Mouse (Mus musculus) CH12.LX (cell line): ENCODE measurements at regions not wholly inside any gene's neighbourhood (a gene's known extent, or its start where the extent isn't known, plus 50 kb on each side); places are given as distances from the start of the nearest gene placed in this dataset.

ENCODE experiments used
- DNase-seq: peaks from one replicate; pipeline ENCODE4 v3.0.0-alpha.2; 2013; ENCODE audit errors: extremely low read depth
- H3K27ac ChIP-seq: 2 replicates; pipeline ENCODE4 v1.5.1; 2012; ENCODE audit warnings: low read depth, mild to moderate bottlenecking, control low read depth, moderate library complexity; ENCODE audit not compliant: insufficient read depth
- H3K27me3 ChIP-seq: replicated peaks from 2 replicates; pipeline ENCODE3; 2012; ENCODE audit warnings: inconsistent platforms
- H3K36me3 ChIP-seq, 2 experiments: replicated peaks in 1 of 2; 2 replicates each; pipeline versions ENCODE3 to v1.6.1; 2012; ENCODE audit warnings: inconsistent platforms in 1 of 2, low read length in 1 of 2, mild to moderate bottlenecking in 1 of 2, mixed read lengths in 1 of 2, moderate library complexity in 1 of 2; ENCODE audit not compliant: control insufficient read depth in 1 of 2, insufficient read depth in 1 of 2
- H3K4me1 ChIP-seq, 2 experiments: 2 replicates each; pipeline ENCODE4 v1.6.1; 2012; ENCODE audit warnings: inconsistent platforms in 1 of 2, moderate library complexity in 1 of 2; ENCODE audit not compliant: insufficient read depth in 2 of 2, control insufficient read depth in 1 of 2
- H3K4me2 ChIP-seq: 2 replicates; pipeline ENCODE4 v1.6.1; 2012; ENCODE audit warnings: low read depth, mild to moderate bottlenecking, control low read depth; ENCODE audit not compliant: poor library complexity, insufficient read depth, severe bottlenecking
- H3K4me3 ChIP-seq, 3 experiments: fragments of 150-350 bp in 1 of 3; sonication (generic) in 1 of 3; replicated peaks in 1 of 3; 2 replicates each; pipeline versions ENCODE3 to v1.5.1; 2011 to 2012; ENCODE audit warnings: low read depth in 2 of 3, low read length in 2 of 3, mild to moderate bottlenecking in 2 of 3, moderate library complexity in 2 of 3, control low read depth in 1 of 3, improper control_type of control experiment in 1 of 3, inconsistent platforms in 1 of 3, mixed read lengths in 1 of 3; ENCODE audit not compliant: poor library complexity in 1 of 3
- H3K79me2 ChIP-seq: replicated peaks from 2 replicates; pipeline ENCODE4 v1.6.1; 2012; ENCODE audit warnings: mild to moderate bottlenecking, moderate library complexity; ENCODE audit not compliant: control insufficient read depth, poor library complexity, insufficient read depth, severe bottlenecking; ENCODE audit errors: extremely low read depth
- H3K9ac ChIP-seq: 2 replicates; pipeline ENCODE4 v1.6.1; 2012; ENCODE audit warnings: low read depth, mild to moderate bottlenecking, control low read depth, moderate library complexity; ENCODE audit not compliant: insufficient read depth
- H3K9me3 ChIP-seq: replicated peaks from 2 replicates; pipeline ENCODE3; 2012; ENCODE audit warnings: low read length, inconsistent platforms, mixed read lengths
- CHD1 ChIP-seq: IDR thresholded peaks from 2 replicates; pipeline ENCODE4 v1.6.1; 2012; ENCODE audit warnings: low read depth, low read length, improper control_type of control experiment, inconsistent platforms
- CTCF ChIP-seq, 2 experiments: IDR thresholded peaks in 1 of 2; conservative IDR thresholded peaks in 1 of 2; 2 replicates each; pipeline ENCODE4 v1.5.1; 2011 to 2012; ENCODE audit warnings: low read depth in 2 of 2, low read length in 2 of 2, improper control_type of control experiment in 1 of 2, inconsistent platforms in 1 of 2, mild to moderate bottlenecking in 1 of 2, moderate library complexity in 1 of 2
- ETS1 ChIP-seq: conservative IDR thresholded peaks from 2 replicates; pipeline ENCODE4 v1.6.1; 2012; ENCODE audit warnings: low read depth, mild to moderate bottlenecking, inconsistent platforms, low read length, improper control_type of control experiment, moderate library complexity
- GABPA ChIP-seq: IDR thresholded peaks from 2 replicates; pipeline ENCODE4 v1.6.1; 2012; ENCODE audit warnings: low read depth, low read length, improper control_type of control experiment, inconsistent platforms; ENCODE audit not compliant: insufficient replicate concordance
- HCFC1 ChIP-seq: IDR thresholded peaks from 2 replicates; pipeline ENCODE4 v1.6.1; 2012; ENCODE audit warnings: low read depth, mild to moderate bottlenecking, inconsistent platforms, low read length, improper control_type of control experiment
- IRF4 ChIP-seq: IDR thresholded peaks from 2 replicates; pipeline ENCODE4 v1.6.1; 2014; ENCODE audit warnings: low read depth, mild to moderate bottlenecking, inconsistent platforms, low read length, improper control_type of control experiment
- KAT2A ChIP-seq: IDR thresholded peaks from 2 replicates; pipeline ENCODE4 v1.6.1; 2012; ENCODE audit warnings: low read length, improper control_type of control experiment, inconsistent platforms; ENCODE audit not compliant: insufficient replicate concordance
- MAFK ChIP-seq: IDR thresholded peaks from 2 replicates; pipeline ENCODE4 v1.6.1; 2011; ENCODE audit warnings: low read length, improper control_type of control experiment; ENCODE audit not compliant: insufficient replicate concordance
- MEF2A ChIP-seq: IDR thresholded peaks from 2 replicates; pipeline ENCODE4 v1.6.1; 2014; ENCODE audit warnings: low read depth, mild to moderate bottlenecking, inconsistent platforms, low read length, improper control_type of control experiment, borderline replicate concordance
- NRF1 ChIP-seq: IDR thresholded peaks from 2 replicates; pipeline ENCODE4 v1.6.1; 2014; ENCODE audit warnings: low read depth, mild to moderate bottlenecking, inconsistent platforms, low read length, improper control_type of control experiment, moderate library complexity
- PAX5 ChIP-seq: IDR thresholded peaks from 2 replicates; pipeline ENCODE4 v1.6.1; 2012; ENCODE audit warnings: low read length, inconsistent platforms, mixed read lengths
- POLR2A ChIP-seq: IDR thresholded peaks from 2 replicates; pipeline ENCODE4 v1.6.1; 2011; ENCODE audit warnings: low read depth, mild to moderate bottlenecking, improper control_type of control experiment, low read length
- RAD21 ChIP-seq: IDR thresholded peaks from 2 replicates; pipeline ENCODE4 v1.6.1; 2011; ENCODE audit warnings: low read depth, mild to moderate bottlenecking, low read length, improper control_type of control experiment, moderate library complexity
- SIN3A ChIP-seq: IDR thresholded peaks from 2 replicates; pipeline ENCODE4 v1.6.1; 2012; ENCODE audit warnings: low read length, improper control_type of control experiment, inconsistent platforms
- TBP ChIP-seq: conservative IDR thresholded peaks from 2 replicates; pipeline ENCODE4 v1.6.1; 2011; ENCODE audit warnings: low read depth, low read length, improper control_type of control experiment
- TCF12 ChIP-seq: IDR thresholded peaks from 2 replicates; pipeline ENCODE4 v1.6.1; 2014; ENCODE audit warnings: low read depth, mild to moderate bottlenecking, inconsistent platforms, low read length, improper control_type of control experiment
- USF1 ChIP-seq: IDR thresholded peaks from 2 replicates; pipeline ENCODE4 v1.6.1; 2014; ENCODE audit warnings: low read depth, mild to moderate bottlenecking, inconsistent platforms, low read length, improper control_type of control experiment
- ZKSCAN1 ChIP-seq: IDR thresholded peaks from 2 replicates; pipeline ENCODE4 v1.6.1; 2012; ENCODE audit warnings: low read depth, inconsistent platforms, low read length, improper control_type of control experiment, borderline replicate concordance
- ZMIZ1 ChIP-seq: IDR thresholded peaks from 2 replicates; pipeline ENCODE4 v1.6.1; 2012; ENCODE audit warnings: low read depth, mild to moderate bottlenecking, inconsistent platforms, low read length, improper control_type of control experiment
- dilution Hi-C: fragments of 300-500 bp; cut with MboI; formaldehyde crosslinking; loops from 2 replicates; pipeline ENCODE4 v1.14.3; 2020; ENCODE audit warnings: low sequenced_read_pairs; ENCODE audit not compliant: extremely low pct_unique_long_range_greater_than_20kb, extremely low pct_ligation_motif_present
- in situ Hi-C: fragments of 300-500 bp; cut with MboI; formaldehyde crosslinking; loops from 3 replicates; pipeline ENCODE4 v1.14.3; 2019; ENCODE audit warnings: low sequenced_read_pairs, low pct_ligation_motif_present, low pct_unique_long_range_greater_than_20kb, mixed read lengths

GRCm38 (mm10) chr2:51448121-51448520 lies 179.2 kb upstream of the Tas2r134 start:
- H3K27me3 ChIP-seq, result no peaks in the 10 kb centered on the region
- no peak for TF ChIP-seq SIN3A
- no peak for TF ChIP-seq USF1
- TF ChIP-seq KAT2A, result no peak
- TF ChIP-seq GABPA, result no peak
- no peak for TF ChIP-seq ZKSCAN1
- no peak for TF ChIP-seq RAD21
- TF ChIP-seq MEF2A, result no peak
- H3K4me1 ChIP-seq, result no peaks in the 10 kb centered on the region; a peak in 1 of 4 replicates
- dilution Hi-C loops, result no loop called here
- no peak overlapping the region for H3K4me2 ChIP-seq
- no peak overlapping the region for H3K4me3 ChIP-seq
- H3K79me2 ChIP-seq, result no peaks in the 10 kb centered on the region
- no peaks in the 10 kb centered on the region for H3K36me3 ChIP-seq
- H3K9me3 ChIP-seq, result no peaks in the 10 kb centered on the region
- no peak for DNase-seq
- no peak overlapping the region for H3K27ac ChIP-seq
- in situ Hi-C loops, result no loop called here
- no peak overlapping the region for H3K9ac ChIP-seq

DNA sequence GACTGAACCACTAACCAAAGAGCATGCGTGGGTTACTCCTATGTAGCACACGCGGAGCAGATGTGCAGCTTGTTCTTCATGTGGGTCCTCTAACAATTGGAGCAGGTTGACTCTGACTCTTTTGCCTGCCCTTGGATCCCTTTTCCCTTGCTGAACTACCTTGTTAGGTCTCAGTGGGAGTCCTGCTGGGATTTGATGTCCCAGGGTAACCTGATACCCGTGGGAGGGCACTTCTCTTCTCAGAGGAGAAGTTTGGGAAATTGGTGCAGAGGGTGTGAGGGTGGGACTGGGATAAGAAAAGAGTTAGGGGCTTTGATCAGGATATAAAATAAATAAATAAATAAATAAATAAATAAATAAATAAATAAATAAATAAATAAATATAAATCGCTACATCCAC lies 179.7 kb upstream of the Tas2r134 start:
- DNase-seq, result no peak
- no peaks in the 10 kb centered on the region; a peak in 1 of 4 replicates for H3K4me1 ChIP-seq
- no peak overlapping the region for H3K9ac ChIP-seq
- no peaks in the 10 kb centered on the region for H3K36me3 ChIP-seq
- H3K4me3 ChIP-seq, result no peak overlapping the region
- H3K9me3 ChIP-seq, result no peaks in the 10 kb centered on the region
- no peak overlapping the region for H3K27ac ChIP-seq
- no peak for TF ChIP-seq ETS1
- TF ChIP-seq ZMIZ1, result no peak
- TF ChIP-seq KAT2A, result no peak
- TF ChIP-seq PAX5, result no peak
- no peak for TF ChIP-seq TCF12
- no peak for TF ChIP-seq IRF4
- TF ChIP-seq, all 38 proteins: peak for 0
- in situ Hi-C loops (no loop called here), dilution Hi-C loops (no loop called here)
- Histone ChIP-seq H3K4me2 (no peak overlapping the region), H3K27me3 (no peaks in the 10 kb centered on the region), H3K79me2 (no peaks in the 10 kb centered on the region)

- in situ Hi-C loops (no loop called here), dilution Hi-C loops (no loop called here)
- DNase-seq, result no peak
- Histone ChIP-seq H3K27ac (no peak overlapping the region), H3K79me2 (no peaks in the 10 kb centered on the region), H3K4me1 (peaks cover 0 to 3% of the 10 kb centered on the region in 2 experiments; a peak in 1 of 4 replicates), H3K4me3 (no peak overlapping the region), H3K36me3 (no peaks in the 10 kb centered on the region), H3K9ac (no peak overlapping the region), H3K9me3 (no peaks in the 10 kb centered on the region), H3K4me2 (no peak overlapping the region), H3K27me3 (no peaks in the 10 kb centered on the region)
- no peak for TF ChIP-seq MAFK
- TF ChIP-seq TBP, result no peak
- TF ChIP-seq PAX5, result no peak
- no peak for TF ChIP-seq CTCF (conservative IDR thresholded peaks at IDR 0.05 in 1 of 2, IDR thresholded peaks at IDR 0.05 in 1 of 2; ENCODE audit: low read depth in 2 of 2, low read length in 2 of 2)
- no peak for TF ChIP-seq HCFC1
- TF ChIP-seq NRF1, result no peak
- TF ChIP-seq MEF2A, result no peak
- TF ChIP-seq TCF12, result no peak
- TF ChIP-seq POLR2A, result no peak
- TF ChIP-seq CHD1, result no peak
- TF ChIP-seq RAD21, result no peak
Measured at GRCm38 (mm10) chr2:51444386-51445080, 182.8 kb upstream of the Tas2r134 start.
